Mouse (Mus musculus) heart, adult 9 months (tissue): ENCODE data around the gene 1810065E05Rik.

ENCODE experiments used
- DNase-seq, 2 experiments: peaks; one replicate each; pipeline ENCODE4 v3.0.0; 2022; ENCODE audit warnings: low spot score in 2 of 2

The 1810065E05Rik gene

DNA sequence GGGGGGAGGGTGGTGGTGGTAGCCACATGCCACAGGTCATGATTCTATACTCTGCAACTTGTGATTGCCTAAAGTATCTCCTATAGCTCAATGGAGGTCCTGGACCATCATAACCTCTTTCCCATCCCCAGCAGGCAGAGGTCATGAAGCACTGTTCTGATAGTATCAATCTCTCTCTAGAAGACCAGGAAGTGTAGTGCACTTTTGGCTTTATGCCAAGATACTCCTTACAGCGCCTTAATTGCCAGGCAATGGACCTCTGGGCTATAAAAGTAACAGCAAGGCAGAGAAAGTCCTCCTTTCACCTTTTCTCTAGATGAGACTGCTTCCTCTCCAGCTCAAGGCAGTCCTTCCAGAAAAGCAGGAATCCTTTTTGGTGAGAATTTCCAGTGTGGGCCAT lies at the start of gene 1810065E05Rik:
Gene 1810065E05Rik, plus strand, starts transcription at position 297 of the 400 bp plus-strand sequence.
- DNase-seq = no peak

DNA sequence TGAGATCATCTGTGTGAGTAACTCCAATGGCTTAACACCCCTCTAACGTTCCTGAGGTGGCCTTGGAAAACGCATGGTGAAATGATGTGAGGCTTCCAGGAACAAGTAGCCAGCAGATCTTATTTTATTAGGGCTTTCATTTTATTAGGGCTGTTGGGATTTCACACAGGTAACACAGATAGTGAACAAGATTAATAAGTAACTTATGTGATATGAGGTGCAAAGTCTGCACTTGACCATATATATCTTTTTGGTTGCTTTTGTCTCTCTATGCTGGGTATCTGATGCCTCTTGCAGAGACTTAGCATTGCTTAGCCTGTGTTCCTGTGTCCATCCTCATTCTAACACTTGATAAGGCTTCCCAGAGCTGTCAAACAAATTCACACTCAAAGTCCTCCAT lies 43.6 kb upstream of the 1810065E05Rik start:
- no peak for DNase-seq

- DNase-seq = no peak
These were observed 43.2 kb upstream of the 1810065E05Rik start for GRCm38 (mm10) chr11:58377686-58378085.

- DNase-seq = no peak
These were observed 42.1 kb upstream of the 1810065E05Rik start, which contains the start of gene Lypd8 for GRCm38 (mm10) chr11:58378763-58379278. Gene Lypd8 (plus strand): TSS chr11:58379043.

DNA sequence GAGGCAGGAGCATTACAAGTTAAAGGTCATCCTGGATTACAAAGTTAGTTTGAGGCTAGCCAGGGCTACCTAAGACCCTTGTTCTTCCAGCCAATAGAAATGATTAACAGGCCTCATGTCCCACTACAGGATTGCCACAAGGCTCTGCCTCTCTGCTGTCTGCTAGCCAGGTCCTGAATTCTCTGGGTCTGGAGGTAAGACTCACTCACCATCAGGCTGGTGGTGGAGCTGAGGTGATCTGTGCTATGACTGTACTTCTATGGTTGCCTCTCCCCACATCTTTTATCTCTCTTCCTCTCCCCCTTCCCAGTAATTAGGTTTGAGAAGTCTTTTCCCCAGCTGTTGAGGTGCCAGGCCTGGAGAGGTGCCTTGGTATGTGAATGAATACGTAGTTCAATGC lies 41.4 kb upstream of the 1810065E05Rik start:
- DNase-seq = no peak

DNA sequence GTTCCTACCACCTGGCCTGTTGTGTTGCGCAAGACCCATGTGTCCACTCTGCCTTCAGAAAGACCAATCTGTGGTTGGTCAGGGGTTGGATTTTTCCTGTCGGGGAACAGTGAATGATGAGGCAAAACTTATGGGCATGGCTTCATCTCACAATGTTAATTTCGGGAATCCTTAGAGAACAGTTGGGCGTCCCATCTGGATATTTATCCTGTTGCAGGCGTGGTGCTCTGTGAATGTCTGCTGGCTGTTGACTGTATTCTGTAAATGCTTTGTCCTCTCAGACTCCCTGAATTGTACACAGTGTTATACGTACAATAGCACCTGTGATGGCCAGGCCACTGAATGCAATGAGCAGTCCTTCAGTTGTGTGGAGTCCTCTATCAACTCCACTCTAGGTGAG lies 38.4 kb upstream of the 1810065E05Rik start:
- no peak for DNase-seq

GRCm38 (mm10) chr11:58399985-58400645 lies 20.8 kb upstream of the 1810065E05Rik start:
- DNase-seq = no peak

DNA sequence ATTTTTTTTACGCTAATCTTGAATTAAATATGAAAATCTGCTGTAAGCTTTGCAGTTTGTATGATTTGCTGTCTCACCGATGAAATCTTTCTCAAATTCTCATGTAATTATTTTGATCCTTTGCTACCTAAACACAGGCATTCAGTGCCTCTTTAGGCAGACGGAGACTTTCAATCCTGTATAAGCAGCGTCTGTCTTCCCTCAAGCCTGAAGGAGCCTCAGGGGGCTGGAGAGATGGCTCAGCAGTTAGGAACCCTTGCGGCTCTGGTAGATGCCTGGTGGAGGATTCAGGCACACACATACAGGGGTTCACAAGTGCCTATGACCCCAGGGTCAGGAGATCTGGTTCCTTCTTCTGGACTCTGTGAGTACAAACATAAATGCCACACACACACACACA lies 20.3 kb upstream of the 1810065E05Rik start:
- DNase-seq = no peak

DNA sequence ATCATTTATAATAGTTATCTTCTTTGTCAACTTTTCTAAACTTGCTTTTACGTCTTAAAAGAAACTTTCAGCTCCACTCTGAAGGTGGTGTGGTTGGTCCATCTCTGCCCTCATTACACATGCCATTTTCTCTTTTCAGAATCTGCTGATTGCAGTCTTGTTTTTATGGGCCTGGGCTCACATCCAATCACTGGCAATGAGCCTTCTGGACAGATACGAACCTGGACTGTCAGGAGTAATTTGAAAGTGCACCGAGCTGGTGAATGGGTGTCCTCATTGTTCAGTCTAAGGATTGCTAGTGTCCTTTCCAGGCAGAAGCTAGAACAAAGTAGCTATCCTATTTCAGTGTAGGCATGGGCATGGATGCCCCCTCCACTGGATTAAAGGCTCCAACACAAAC lies 12.8 kb upstream of the 1810065E05Rik start:
- DNase-seq = no peak

DNA sequence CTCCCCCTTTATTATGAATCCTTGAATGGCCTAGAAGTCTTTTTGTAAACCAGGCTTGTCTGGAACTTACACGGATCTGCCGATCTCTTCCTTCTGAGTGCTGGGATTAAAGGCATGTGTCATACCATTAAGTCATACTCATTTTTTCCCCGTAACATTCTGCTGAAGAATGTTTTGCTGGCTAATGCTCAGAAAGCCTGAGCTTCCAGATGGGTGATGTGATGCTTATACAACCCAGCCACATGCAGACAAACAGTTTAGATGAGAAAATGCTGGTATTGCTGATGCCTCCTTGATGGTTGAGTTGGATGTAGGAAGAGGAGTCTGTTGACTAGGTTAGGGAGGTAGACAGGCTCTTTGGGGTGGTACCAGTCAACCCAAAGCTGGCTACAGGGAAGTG lies 2.6 kb upstream of the 1810065E05Rik start:
- peak; percentile 3 to 5 for DNase-seq

DNA sequence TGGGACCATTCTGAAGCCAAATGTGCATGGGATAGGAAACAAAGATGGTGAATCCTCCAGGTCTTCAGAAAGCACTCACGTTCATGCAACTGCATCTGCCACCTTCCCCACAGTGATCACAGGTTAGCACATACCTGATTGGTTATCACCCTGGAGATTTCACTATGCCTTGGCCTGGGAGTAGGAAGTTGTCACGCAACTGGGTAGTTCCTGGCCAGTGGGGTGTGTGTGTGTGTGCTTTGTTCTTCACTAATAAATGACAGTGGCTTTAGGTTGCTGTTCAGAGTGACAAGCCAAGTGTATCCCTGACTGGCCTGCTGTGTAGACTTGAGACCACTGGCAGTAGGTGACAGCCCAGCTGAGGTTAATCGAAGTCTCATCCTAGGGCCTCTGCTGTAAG lies 11.3 kb downstream of the 1810065E05Rik start, which contains the start of gene Gm12253:
Gene Gm12253, plus strand, starts transcription at position 301 of the 400 bp plus-strand sequence.
- no peak for DNase-seq

DNA sequence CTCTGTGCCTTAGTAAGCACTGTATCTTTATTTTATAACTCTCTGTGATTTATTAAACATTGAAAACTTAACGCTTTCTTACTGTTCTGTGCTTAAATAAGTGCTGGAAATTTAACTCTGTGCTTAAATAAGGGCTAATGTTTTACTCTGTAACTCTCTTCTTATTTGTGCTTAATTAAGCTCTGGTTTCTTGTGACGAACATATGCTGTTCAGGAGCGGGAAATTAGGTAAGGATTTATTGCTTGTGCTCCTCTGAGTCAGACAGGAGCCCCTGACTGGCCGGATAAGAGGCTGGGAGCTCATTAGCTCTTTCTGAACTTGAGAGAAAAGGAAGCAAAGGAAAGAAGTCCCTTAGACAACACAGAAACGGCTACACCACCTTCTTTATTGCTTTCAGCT lies 17.0 kb downstream of the 1810065E05Rik start:
- no peak for DNase-seq

- no peak for DNase-seq
These were observed 31.8 kb downstream of the 1810065E05Rik start, which contains the start of gene Lypd9 for GRCm38 (mm10) chr11:58452759-58453158. Gene Lypd9 (minus strand): TSS chr11:58452923.

GRCm38 (mm10) chr11:58453592-58453991 lies 32.7 kb downstream of the 1810065E05Rik start:
- DNase-seq = no peak

- DNase-seq = no peak
These were observed 41.3 kb downstream of the 1810065E05Rik start, which contains the start of gene Olfr30 for GRCm38 (mm10) chr11:58462170-58462569. Gene Olfr30 (minus strand): TSS chr11:58462270.
